Mouse (Mus musculus): ENCODE data around the gene Klhl29.

DNA sequence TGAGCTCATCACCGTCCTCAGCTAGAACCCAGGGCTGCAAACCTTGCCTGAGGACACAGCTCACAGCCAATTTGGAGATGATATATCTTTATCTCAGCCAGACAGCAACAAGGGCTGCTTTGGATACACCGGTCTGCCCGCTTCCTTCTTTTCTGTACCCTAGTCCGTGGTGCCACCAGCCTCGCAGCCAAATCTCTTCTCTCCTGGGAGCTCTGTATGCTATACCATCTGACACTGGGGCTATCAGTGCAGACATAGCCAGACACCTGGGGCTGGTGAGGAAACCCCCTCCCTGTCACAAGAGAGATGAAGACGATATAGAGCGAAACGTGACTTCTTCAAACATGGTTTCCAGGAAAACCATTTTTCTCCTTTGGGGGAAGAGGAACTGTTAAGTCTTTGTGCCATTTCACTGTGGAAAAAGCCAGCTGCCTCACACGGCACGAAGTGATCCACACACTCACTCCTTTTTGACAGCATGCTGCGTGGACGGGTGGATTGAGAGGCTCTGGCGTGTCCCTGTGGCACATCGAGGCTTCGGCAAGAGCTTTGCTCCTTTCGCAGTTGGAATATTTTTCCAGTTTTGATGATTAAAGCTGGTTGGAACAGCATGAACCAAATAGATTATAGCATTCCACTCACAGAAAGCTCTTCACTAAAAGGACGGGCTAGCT, 11.4 kb downstream of the Klhl29 start:
- TF ChIP-seq POLR2A (IDR thresholded peaks at IDR 0.05; ENCODE audit: insufficient read depth, low read depth, low read length), result no peak
- TF ChIP-seq CTCF (IDR thresholded peaks at IDR 0.05), result no peak
